Mouse (Mus musculus): ENCODE measurements around the gene Ctnnb1. TPM values are rescaled to one million over a fixed set of nuclear protein-coding genes. Genes with fewer than 3 reads are reported as not detected.
"Not testable (repeated sequence)": the region's sequence is repeated elsewhere in the genome, so short reads cannot be mapped to it uniquely, and the experiment has no call there.

The Ctnnb1 gene
- 100 to 1,000 TPM; 754 to 848 TPM for total RNA-seq (2021)
- long read RNA-seq, experiment 1, transcript Ctnnb1-201 (15 exons, 3,623 nt), result major isoform, 75 of 132 reads
- long read RNA-seq, experiment 1, partial matches to known transcripts, result 33 of 132 reads
- long read RNA-seq, experiment 1, other reads (novel, unspliced or antisense), result 20 of 132 reads
- long read RNA-seq, experiment 2, transcript Ctnnb1-201 (15 exons, 3,623 nt), result major isoform, 119 of 303 reads
- long read RNA-seq, experiment 2, transcript Ctnnb1-215 (1 exons, 1,292 nt), result minor isoform, 10 of 303 reads
- long read RNA-seq, experiment 2, partial matches to known transcripts, result 162 of 303 reads
- long read RNA-seq, experiment 2, other reads (novel, unspliced or antisense), result 12 of 303 reads

DNA sequence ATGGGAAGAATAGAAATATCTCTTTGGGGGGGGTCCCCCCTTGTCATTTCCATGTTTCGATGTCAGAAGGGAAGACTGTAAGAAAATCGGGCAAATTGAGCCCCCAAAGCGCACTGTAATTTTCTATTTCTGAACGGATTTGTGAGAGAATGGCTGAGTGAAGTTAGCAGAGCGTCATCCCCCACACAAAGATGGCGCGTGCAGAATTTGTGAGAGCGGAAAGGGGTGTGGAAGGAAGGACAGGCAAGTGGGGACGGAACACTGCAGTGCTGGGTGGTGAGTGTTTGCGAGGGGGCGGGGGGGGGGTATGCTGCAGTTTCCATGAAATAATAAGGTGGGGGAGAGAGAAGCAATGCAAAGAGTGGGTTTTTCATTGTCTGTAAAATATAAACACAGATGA is at the start of gene Ctnnb1:
Gene Ctnnb1, plus strand, starts transcription at position 136 of the 400 bp plus-strand sequence.
- DNase-seq (ENCODE audit: low spot score in 2 of 2), result no peak

DNA sequence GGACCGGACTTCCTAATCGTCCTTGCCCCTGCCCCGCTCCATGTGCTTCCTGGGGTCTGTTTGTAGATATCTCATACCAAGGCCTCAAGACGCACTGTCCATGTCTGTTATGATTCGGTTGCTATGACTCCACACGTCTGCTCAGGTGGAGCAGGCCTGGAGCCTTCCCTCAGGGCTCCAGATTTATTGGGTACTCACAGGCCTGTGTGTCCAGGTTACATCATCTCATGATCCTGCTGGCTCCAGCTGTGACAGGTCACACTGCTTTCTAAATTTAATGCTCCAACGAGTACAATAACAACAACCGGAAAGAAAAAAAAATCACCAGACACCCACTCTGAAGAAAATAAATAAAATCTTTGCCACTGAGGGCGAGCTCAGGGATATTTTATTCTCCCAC is 48.7 kb upstream of the Ctnnb1 start:
- no peak for DNase-seq (ENCODE audit: low spot score in 2 of 2)

DNA sequence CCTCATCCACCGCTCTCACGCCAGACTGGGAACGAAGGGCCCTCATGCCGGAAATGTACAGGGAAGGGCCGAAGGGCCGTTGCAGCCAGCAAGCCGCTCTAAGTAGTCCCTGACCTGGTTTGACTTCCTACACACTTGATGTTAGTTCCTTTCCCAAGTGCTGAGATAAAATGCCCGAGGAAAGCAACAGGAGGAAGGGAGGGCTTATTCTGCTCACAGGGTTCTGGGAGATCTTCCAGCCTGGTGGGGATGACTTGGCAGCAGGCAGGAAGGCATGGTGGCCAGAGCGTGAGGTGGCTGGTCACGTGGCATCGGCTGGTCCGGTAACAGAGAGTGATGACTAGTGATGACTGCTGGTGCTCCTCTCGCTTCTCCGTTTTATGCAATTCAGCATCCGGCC is 47.9 kb upstream of the Ctnnb1 start:
- no peak for DNase-seq (ENCODE audit: low spot score in 2 of 2)

DNA sequence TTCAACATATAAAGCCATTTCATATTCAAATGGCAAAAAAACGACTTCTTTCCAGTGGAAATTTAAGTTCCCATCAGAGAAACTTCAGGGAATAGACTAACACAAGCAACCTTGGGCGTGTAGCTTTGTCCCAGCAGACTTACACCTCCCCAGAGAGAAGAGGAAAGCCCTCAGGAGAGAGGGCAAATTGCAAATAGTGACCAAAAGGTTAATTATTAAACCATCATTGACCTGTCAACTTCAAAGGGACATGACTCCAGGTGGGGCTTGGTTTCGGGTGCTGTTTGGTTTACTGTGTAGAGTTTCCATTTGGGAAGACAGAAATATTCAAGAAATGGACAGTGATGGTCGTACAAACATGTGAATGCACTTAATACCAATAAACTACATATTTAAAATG is 47.2 kb upstream of the Ctnnb1 start:
- DNase-seq (ENCODE audit: low spot score in 2 of 2), result no peak

DNA sequence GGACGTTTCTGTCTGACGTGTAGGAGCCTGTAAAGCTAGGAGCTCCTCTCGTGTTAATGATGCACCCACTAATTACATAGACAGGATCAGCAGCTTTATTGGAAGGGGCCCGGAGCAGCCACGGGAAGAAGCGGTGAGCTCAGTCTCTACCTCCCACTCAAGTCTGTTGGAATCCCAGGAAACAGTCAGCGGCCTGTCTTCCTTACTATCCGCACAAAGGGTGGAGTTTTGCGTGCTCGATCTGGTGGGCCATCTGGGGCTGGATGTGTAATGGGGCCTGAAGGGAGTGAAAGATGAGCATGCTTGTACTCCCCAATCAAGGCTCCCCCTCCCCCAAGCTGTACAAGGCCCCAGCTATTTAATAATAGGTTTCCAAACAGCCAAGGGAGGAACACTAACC is 44.3 kb upstream of the Ctnnb1 start:
- no peak for DNase-seq (ENCODE audit: low spot score in 2 of 2)

DNA sequence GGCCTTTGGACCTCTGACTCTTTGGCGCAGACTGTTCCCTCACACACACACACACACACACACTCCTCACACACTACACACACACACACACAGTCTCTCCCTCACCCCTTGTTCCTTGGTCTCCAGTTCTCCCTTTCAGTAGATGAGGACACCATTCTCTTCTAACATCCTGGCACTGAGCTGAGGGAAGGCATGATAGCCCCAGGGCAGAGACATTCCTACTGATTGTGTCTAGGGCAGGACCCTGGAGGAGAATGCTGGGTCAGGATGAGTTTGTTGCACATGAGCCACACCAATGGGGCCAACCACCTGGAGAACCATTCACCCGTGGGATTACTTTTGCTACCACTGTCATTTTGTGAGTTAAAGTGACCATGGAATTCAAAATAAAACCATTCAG is 41.4 kb upstream of the Ctnnb1 start:
- no peak for DNase-seq (ENCODE audit: low spot score in 2 of 2)

DNA sequence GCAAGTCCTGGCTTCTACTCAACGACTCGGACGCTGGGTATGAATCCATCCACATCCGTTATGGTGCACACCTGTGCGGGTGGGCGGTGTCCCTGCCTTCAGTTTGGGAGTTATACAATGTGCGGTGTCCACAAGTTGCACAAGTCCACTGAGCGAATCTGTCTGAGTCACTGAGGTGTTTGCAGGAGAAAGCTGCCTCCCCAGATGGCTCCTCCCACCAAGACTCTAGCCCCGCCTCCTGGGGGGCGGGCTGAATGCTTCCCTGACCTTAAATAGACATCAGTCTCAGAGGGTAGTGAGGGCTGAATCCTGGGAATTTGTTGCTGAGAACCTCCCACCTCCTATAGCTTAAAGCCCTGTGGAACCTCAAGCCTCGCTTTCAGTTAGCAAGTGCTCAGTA is 35.6 kb upstream of the Ctnnb1 start:
- DNase-seq (ENCODE audit: low spot score in 2 of 2), result no peak

DNA sequence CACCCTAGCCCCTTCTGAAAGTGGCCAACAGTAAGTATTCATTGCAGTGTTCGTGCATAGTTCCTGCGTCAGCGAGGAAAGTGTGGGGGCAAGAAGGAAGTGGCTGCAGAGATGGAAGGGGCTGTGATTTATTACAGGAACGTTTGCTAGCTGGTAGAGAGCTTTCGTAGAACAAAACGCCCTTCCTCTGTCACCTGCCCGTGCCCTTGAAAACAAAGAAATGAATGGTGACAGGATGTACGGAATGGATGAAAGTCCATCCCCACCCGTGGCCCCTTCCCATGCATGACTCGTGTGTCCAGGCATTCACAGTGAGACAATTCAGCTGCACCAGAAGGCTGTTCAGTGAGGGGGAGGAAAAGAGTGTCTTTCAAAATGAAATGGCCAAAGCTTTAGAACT is 35.0 kb upstream of the Ctnnb1 start:
- no peak for DNase-seq (ENCODE audit: low spot score in 2 of 2)

DNA sequence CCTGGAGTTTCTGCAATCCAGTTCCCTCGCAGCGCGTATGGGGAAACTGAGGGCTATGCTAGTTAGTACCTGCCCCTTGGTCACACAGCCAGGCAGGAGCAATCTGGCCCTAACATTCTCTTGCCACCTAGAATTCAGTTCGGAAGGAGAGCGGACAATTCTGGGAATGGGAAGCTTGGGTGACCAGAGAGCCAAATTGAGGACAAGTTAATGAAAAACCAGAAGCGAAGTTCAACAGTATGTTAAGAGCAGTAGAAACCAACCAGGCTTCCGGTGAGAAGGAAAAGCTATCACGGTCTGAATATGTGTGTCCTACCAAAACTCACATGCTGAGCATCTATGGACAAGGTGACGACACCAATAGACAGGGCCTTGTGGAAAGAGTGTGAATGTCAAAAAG is 34.6 kb upstream of the Ctnnb1 start:
- no peak for DNase-seq (ENCODE audit: low spot score in 2 of 2)

DNA sequence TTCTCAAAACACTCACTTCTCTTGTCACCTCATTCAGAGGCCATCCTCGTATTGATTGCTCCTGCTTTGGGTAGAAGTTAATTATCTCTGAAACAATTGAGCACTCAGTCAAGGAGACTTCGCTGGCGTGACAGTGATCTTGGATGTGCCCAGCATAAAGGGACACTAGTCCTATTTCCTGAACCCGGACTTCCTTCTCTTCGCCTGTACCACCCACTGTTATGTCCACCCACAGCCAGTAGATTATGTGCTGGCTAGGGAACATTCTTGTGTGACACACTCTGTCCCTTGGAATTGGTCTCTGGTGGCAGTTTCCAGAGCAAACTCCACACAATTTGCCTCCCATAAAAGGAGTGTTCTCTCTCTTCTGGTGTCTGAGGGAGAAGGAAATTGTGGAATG is 32.5 kb upstream of the Ctnnb1 start:
- DNase-seq (ENCODE audit: low spot score in 2 of 2), result no peak

DNA sequence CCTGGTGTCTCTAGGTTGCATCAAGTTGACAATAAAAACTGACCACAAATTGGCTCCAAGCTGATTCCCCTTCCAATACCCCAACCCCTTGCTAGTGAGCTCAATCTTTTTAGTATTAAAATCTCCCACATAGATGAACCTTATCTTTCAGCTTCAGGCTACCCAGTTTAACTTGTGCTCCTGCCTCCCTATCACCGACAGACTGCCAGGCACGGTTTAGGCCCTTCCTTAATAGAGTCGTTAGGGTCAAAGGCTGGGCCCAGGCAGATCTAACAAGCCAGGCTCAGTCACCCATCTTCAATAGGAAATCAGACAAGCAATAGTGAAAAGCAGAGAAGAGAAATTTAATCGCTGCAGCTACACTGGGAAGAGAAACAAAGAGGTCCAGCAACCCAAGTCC is 31.7 kb upstream of the Ctnnb1 start:
- DNase-seq (ENCODE audit: low spot score in 2 of 2), result no peak

DNA sequence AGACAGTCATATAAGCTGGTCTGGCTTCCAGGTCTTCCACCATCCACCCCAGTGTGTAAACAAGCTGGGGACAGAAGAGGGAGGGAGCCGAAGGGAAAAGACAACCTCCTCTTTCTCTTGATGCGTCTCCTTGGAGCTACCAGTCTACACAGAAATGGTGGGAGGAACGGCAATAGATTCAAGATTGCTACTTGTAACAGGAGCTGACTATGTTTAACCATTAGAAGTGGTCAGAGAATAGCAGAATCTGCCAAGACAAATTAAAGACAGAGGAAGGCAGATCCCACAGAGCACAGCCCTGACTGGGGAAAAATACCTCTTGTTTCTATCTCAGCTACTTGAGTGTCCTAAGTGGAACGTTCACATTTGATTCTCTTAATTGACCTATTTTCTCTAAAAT is 29.2 kb upstream of the Ctnnb1 start:
- DNase-seq (ENCODE audit: low spot score in 2 of 2), result no peak

DNA sequence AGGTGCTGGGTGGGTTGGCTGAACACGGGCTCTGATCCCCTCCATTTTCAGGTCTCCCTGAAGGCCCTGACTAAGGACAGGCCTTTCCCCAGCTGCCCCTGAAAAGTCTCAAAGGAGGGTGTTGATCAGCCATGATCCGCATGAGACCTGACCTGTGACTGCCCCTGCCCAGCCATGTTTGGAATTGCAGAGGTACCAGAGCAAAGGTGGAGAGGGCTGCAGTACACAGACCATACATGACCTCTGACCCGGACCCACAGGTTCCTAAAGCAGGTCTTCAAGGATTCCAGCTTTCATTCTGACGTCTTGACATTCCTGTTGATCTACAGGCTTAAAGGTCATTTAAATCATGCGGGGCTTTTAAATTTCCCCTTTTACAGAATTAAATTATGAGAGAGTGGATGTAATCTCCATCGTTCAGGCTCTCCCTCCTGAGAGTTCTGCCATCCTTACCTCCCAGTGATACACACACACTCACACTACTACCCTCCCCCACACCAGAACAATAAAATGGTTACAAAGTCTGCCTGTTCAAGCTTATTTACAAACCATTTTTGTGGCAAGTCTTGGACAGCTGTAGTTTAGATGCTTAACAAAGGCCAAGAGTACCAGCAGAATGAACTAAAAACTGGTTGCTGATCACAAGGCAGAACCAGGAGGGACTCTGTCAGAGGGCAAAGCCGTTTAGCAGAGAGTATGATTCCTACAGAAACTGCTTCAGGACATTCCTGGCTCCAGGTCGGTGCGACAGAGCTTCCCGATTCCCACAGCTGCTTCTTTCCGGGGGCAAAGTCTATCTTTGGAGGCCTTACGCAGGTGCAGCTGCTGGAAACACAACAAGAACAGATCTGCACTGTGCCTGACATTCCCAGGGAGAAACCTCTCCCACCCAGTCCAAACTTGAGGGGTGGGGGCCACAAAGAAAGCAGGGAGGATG is 28.4 kb upstream of the Ctnnb1 start:
- DNase-seq (ENCODE audit: low spot score in 2 of 2), result no peak

DNA sequence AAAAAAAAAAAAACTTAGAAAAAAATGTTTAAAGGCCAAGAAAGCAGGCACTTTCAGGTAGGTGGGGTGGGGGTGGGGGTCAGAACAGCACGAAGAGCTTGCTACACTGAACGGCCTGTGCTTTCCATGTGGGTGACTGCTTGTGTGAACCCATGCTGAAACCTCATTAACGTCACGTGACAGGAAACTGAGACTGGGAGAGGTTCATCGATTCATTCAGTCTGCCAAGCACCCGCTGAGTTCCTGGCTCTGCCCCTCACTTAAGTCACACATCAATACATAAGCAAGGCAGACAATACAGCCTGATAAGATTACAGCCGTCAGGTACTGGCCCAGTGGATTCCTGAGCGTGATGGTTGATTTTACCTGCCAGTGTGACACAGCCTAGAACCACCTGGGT is 26.5 kb upstream of the Ctnnb1 start:
- no peak for DNase-seq (ENCODE audit: low spot score in 2 of 2)

DNA sequence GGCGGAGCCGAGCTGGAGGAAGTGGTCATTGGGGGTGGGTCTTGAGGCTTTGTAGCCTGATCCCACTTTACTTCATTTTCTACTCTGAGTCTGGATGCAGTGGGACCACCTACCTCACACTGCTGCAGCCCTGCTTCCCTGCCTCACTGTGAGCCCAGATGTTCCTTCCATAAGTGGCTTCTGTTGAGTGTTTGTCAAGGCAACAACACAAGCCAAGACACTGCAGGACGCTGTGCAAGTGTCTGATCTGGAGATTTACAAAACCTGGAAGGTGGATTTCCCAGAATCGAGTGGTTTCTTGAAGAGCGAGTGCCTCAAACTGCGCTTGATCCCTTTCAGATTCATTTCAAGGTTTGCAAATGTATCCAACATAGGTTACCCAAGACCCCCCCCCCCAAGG is 20.6 kb upstream of the Ctnnb1 start:
- DNase-seq (ENCODE audit: low spot score in 2 of 2), result no peak

DNA sequence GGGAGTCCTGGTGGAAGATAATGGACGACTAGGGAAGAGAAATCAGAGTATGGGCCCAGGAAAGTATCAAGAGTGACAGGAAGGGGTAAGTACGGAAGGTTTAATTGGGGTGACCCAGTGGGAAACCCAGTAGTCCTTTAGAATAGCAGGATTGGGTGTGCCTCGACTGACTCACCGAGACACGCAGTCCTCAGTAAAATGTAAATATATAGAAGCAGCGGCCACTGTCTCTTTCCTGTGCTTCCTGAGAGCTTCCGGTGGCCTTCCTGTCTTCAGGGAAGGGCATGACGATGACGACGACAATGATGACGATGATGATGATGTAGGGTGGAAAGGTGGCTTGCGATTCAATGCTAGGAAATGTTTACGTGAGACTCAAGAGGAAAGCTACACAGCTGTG is 15.9 kb upstream of the Ctnnb1 start:
- DNase-seq (ENCODE audit: low spot score in 2 of 2), result no peak

DNA sequence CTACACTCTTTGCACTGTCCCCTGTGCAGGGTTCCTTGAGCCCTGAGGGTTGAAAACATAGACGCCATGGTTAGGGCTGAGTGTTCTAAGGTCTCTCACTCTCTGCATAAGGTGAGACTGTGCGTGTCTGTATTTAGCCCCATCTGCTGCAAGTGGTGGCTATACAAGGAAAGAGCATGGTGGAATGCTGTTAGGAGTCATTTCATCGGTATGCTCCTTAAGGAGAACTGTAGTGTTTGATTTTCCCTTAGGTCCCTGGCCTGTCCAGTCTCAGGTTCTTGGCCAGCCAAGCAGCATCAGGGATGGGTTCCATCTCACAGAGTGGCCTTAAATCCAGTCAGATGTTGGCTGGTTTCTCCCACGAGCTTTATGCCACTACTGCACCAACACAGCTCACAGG is 14.6 kb upstream of the Ctnnb1 start:
- no peak for DNase-seq (ENCODE audit: low spot score in 2 of 2)

DNA sequence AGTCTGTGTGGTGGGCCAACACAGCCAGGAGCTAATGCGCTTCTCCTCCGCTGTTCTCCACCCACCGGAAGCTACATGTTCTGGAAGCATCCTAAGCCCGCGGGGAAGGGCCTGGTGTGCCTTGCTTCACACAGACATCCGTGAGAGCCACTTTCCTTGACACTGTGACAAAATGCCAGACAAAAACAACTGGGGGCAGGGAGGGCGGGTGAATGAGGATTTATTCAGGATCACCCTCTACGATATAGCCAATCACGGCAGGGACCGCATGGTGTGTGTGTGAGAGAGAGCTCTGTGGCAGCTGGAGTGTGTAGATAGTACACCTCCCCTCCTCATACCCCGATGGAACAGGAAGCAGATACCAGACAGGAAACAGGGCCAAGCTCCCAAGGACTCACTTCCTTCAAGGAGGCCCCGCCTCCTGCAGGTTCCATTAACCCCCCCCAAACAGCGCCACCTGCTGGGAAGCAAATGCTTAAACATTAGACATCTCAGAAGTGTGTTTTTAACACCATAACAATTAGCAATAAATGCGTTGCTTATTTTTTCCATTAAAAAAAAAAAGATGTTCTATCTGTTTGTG is 14.0 kb upstream of the Ctnnb1 start:
- DNase-seq (ENCODE audit: low spot score in 2 of 2), result peak in 1 of 2 experiments; percentile 49

DNA sequence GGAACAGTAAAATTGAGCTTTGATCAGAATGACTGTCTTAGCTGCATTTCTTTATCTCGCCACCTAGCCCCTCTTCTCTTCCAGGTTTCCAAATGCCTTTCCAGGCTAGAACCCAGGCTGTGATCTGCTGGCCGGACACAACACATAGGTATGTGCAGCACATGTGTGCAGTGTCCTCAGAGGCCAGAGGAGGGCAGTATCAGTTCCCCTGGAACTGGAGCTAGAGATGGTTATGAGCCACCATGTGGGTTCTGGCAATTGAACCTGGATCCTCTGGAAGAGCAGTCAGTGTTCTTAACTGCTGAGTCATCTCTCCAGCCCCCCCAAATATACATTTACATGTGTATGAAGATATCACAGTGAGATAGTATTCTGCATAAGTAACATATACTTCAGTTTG is 11.4 kb upstream of the Ctnnb1 start:
- DNase-seq (ENCODE audit: low spot score in 2 of 2), result not testable (repeated sequence)

DNA sequence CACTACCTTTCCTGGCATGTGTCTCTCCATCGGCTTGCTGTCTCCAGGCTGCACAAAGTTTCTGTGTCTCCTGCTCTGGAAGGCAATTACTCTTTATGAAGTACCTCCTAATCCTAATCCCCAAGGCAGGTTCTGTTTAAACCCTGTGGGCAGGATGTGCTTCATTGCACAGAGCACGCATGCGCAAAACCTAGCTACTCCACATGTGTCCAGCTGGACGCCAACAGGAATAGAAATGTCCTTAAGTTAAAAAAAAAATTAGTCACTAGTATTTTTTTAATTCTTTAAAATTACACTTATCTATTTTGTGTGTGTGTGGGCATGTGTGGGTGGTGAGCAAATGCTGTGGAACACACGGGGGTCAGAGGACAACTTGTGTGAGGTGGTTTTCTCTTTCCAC is 10.8 kb upstream of the Ctnnb1 start:
- no peak for DNase-seq (ENCODE audit: low spot score in 2 of 2)

DNA sequence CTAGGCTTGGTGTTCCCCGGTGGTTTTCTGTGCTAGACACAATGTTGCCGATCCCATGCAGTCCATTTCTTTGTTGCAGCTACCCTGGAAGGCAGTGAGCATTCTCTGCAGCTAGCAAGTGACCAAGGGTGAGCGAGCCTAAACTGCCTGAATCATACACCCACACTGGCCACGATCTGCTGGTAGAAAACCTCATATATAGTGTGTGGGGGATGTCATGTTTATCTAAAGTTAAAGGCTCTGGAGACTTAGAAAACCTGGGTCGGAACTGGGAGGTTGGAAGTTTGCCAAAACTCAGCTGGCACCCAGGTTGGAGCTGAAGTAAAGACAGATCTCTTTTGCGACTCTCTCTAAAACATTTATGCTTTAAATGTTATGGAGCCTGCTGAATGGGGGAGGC is 10.4 kb upstream of the Ctnnb1 start:
- no peak for DNase-seq (ENCODE audit: low spot score in 2 of 2)

DNA sequence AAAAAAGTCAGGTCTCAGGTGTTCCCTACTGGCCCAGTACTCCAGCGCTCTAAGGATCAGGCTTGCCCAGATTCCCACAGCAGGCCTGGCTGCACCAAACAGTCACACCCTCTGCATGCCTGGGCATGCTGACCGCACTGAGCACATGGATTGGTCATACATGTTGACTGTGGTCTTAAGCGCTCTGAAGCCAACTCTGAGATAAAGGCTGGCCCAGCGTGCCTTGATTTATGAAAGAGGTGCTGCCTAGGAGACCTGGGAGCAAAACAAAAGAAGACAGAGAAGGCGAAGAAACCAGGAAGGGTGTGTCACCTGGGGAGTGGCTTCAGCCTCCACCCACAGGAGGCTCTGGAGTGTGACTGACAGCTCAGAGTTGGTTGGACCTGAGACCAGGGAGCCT is 9.9 kb upstream of the Ctnnb1 start:
- no peak for DNase-seq (ENCODE audit: low spot score in 2 of 2)

Data from adrenal gland, adult 18-20 months (tissue).